Mouse (Mus musculus): Measurements from ENCODE around the gene Snx29. TPM values are rescaled to one million over a fixed set of nuclear protein-coding genes. Genes with fewer than 3 reads are reported as not detected.

Gene Snx29
- total and polyA plus RNA-seq, 3 experiments, result 2.6 to 9.9 (median 8.9) TPM

DNA sequence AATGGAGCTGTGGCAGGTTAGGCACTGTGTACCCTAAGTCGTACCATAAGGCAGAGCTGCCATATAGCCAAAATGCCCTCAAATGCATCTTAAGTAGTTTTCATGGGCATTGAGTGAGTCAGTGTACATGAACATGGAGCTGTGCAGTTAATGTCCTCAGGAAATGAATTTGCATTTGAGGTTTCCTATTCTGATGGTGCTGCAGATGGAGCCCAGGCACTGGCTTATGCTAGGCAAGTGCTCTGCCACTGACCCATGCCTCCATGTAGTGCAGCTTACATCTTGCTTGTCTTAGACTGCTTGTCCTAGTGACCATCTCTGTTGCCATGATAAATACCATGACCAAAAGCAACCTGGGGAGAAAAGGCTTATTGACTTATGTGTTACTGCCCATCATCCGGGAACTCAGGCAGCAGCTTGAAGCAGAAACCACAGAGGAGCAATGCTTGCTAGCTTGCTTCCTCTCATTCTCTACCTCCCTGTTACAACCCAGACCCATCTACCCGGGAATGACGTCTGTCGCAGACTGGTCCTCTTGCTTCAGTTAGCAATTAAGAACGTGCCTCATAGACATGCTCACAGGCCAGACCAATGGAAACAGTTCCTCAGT, 336.5 kb downstream of the Snx29 start:
- 86% methylated on average over 6 of the region's 6 CpGs for WGBS
- TF ChIP-seq EP300 (IDR thresholded peaks at IDR 0.05; ENCODE audit: insufficient read depth, low read depth, low read length) (no peak), CTCF (IDR thresholded peaks at IDR 0.05) (no peak), POLR2A (IDR thresholded peaks at IDR 0.05; ENCODE audit: insufficient read depth, low read depth, low read length) (no peak)

GRCm38 (mm10) chr16:11664896-11665705, 342.4 kb downstream of the Snx29 start:
- no peak for DNase-seq
- H3K4me3 ChIP-seq, result no peak overlapping the region
- WGBS, result 77% methylated on average over 13 of the region's 13 CpGs
- no peaks in the 10 kb centered on the region for H3K27me3 ChIP-seq (ENCODE audit: control insufficient read depth, insufficient read depth, low read length)
- H3K36me3 ChIP-seq (ENCODE audit: control insufficient read depth, insufficient read depth, low read length), result no peaks in the 10 kb centered on the region
- H3K4me1 ChIP-seq (ENCODE audit: control insufficient read depth, insufficient read depth, low read length), result no peaks in the 10 kb centered on the region
- TF ChIP-seq CTCF (IDR thresholded peaks at IDR 0.05) (no peak), POLR2A (IDR thresholded peaks at IDR 0.05; ENCODE audit: insufficient read depth, low read depth, low read length) (no peak), EP300 (IDR thresholded peaks at IDR 0.05; ENCODE audit: insufficient read depth, low read depth, low read length) (no peak)
- intact Hi-C loops (cut with DNase I), result no loop called here
- no peak overlapping the region for H3K9ac ChIP-seq (ENCODE audit: low read depth, low read length)
- H3K27ac ChIP-seq, result no peak overlapping the region
- H3K79me2 ChIP-seq (replicated peaks; ENCODE audit: control insufficient read depth, insufficient read depth, low read length), result no peaks in the 10 kb centered on the region

More for the DNA sequence above, 336.5 kb downstream of the Snx29 start:
- Histone ChIP-seq H3K27ac (no peak overlapping the region), H3K4me1 (ENCODE audit: control insufficient read depth, insufficient read depth, low read length) (peaks cover 1% of the 10 kb centered on the region; the same call in 1 of the 2 replicates), H3K36me3 (ENCODE audit: control insufficient read depth, insufficient read depth, low read length) (no peaks in the 10 kb centered on the region), H3K9ac (ENCODE audit: low read depth, low read length) (no peak overlapping the region), H3K79me2 (replicated peaks; ENCODE audit: control insufficient read depth, insufficient read depth, low read length) (no peaks in the 10 kb centered on the region), H3K4me3 (no peak overlapping the region), H3K27me3 (ENCODE audit: control insufficient read depth, insufficient read depth, low read length) (no peaks in the 10 kb centered on the region)
- no peak for DNase-seq
- intact Hi-C loops (cut with DNase I), result no loop called here

- intact Hi-C loops (cut with DNase I), result no loop called here
- no peak overlapping the region for H3K4me3 ChIP-seq
- H3K36me3 ChIP-seq (ENCODE audit: control insufficient read depth, insufficient read depth, low read length), result no peaks in the 10 kb centered on the region
- DNase-seq, result no peak
- H3K27ac ChIP-seq, result no peak overlapping the region
- 83% methylated on average over 6 of the region's 6 CpGs for WGBS
- H3K4me1 ChIP-seq (ENCODE audit: control insufficient read depth, insufficient read depth, low read length), result no peaks in the 10 kb centered on the region
- no peaks in the 10 kb centered on the region for H3K79me2 ChIP-seq (replicated peaks; ENCODE audit: control insufficient read depth, insufficient read depth, low read length)
- no peak overlapping the region for H3K9ac ChIP-seq (ENCODE audit: low read depth, low read length)
- no peaks in the 10 kb centered on the region for H3K27me3 ChIP-seq (ENCODE audit: control insufficient read depth, insufficient read depth, low read length)
- TF ChIP-seq CTCF (IDR thresholded peaks at IDR 0.05) (no peak), EP300 (IDR thresholded peaks at IDR 0.05; ENCODE audit: insufficient read depth, low read depth, low read length) (no peak), POLR2A (IDR thresholded peaks at IDR 0.05; ENCODE audit: insufficient read depth, low read depth, low read length) (no peak)
Measured at GRCm38 (mm10) chr16:11665869-11666268, 343.2 kb downstream of the Snx29 start.

GRCm38 (mm10) chr16:11668375-11668774, 345.7 kb downstream of the Snx29 start:
- H3K27ac ChIP-seq, result no peak overlapping the region
- H3K4me3 ChIP-seq, result no peak overlapping the region
- no peak overlapping the region for H3K9ac ChIP-seq (ENCODE audit: low read depth, low read length)
- no peaks in the 10 kb centered on the region for H3K79me2 ChIP-seq (replicated peaks; ENCODE audit: control insufficient read depth, insufficient read depth, low read length)
- TF ChIP-seq CTCF (IDR thresholded peaks at IDR 0.05) (no peak), EP300 (IDR thresholded peaks at IDR 0.05; ENCODE audit: insufficient read depth, low read depth, low read length) (no peak), POLR2A (IDR thresholded peaks at IDR 0.05; ENCODE audit: insufficient read depth, low read depth, low read length) (no peak)
- DNase-seq, result no peak
- 87% methylated on average over 1 of the region's 1 CpGs for WGBS
- H3K36me3 ChIP-seq (ENCODE audit: control insufficient read depth, insufficient read depth, low read length), result no peaks in the 10 kb centered on the region
- no peaks in the 10 kb centered on the region for H3K4me1 ChIP-seq (ENCODE audit: control insufficient read depth, insufficient read depth, low read length)
- H3K27me3 ChIP-seq (ENCODE audit: control insufficient read depth, insufficient read depth, low read length), result no peaks in the 10 kb centered on the region
- intact Hi-C loops (cut with DNase I), result no loop called here

DNA sequence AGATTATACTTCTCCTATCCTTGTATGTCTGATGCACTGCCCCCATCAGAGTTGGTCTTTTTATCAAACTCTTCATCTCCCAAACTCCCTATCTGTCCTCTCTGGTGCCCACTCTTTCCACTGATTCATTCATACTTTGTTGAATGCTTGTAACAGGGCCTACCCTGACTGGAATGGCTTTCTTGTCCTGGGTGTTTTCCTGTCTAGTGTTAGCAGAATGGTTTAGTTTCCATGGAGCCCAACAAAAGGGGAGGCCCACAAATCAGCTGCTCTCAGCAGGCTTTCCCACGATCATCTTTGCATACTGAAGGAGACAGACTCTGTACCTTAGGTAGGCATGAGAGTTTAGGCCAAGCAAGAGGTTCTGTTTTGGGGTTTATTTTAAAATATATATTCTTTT, 346.2 kb downstream of the Snx29 start:
- DNase-seq, result no peak
- Histone ChIP-seq H3K79me2 (replicated peaks; ENCODE audit: control insufficient read depth, insufficient read depth, low read length) (no peaks in the 10 kb centered on the region), H3K9ac (ENCODE audit: low read depth, low read length) (no peak overlapping the region), H3K27ac (no peak overlapping the region), H3K27me3 (ENCODE audit: control insufficient read depth, insufficient read depth, low read length) (no peaks in the 10 kb centered on the region), H3K36me3 (ENCODE audit: control insufficient read depth, insufficient read depth, low read length) (no peaks in the 10 kb centered on the region), H3K4me1 (ENCODE audit: control insufficient read depth, insufficient read depth, low read length) (no peaks in the 10 kb centered on the region), H3K4me3 (no peak overlapping the region)
- TF ChIP-seq EP300 (IDR thresholded peaks at IDR 0.05; ENCODE audit: insufficient read depth, low read depth, low read length), result no peak
- intact Hi-C loops (cut with DNase I), result no loop called here
- 89% methylated on average over 1 of the region's 1 CpGs for WGBS

Measured in heart, adult 2 months (tissue).